Mouse (Mus musculus): ENCODE measurements at regions not wholly inside any gene's neighbourhood (a gene's known extent, or its start where the extent isn't known, plus 50 kb on each side); places are given as distances from the start of the nearest gene placed in this dataset.

DNA sequence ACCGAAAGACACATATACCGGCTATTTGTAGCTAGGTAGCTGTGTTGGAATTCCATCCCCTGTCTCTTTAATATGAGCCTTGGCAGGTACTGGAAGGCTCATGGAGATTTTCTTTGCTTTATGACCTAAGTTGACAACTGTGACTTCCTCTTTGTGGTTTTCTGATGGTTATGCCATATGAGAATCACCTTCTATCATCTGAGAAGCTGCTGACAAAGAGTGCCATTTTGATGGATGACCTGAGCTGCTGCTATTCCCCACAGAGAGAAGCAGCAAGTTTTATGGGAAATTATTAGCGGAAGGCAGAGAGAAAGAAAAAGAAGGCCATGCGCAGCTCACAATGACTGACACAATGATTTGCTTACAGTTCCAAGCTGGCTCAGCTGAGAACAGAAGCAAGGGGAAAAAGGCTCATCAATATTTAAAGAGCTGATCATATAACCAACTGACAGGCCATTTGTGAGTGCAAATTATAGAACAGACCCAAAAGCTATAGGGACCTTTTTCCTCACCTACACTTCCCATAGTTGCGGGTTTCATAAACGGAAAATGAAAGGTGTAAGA lies 1105.1 kb downstream of the Fscb start:
- TF ChIP-seq ETS1 (IDR thresholded peaks at IDR 0.05; ENCODE audit: low read depth, low read length) (peak; percentile 77), POLR2A (IDR thresholded peaks at IDR 0.05; ENCODE audit: control insufficient read depth in 1 of 2, insufficient read depth in 1 of 2, low read depth in 1 of 2, low read length in 2 of 2, poor library complexity in 1 of 2) (no peak), MAFK (IDR thresholded peaks at IDR 0.05; ENCODE audit: borderline replicate concordance, low read depth, low read length) (no peak), KAT2A (conservative IDR thresholded peaks at IDR 0.05; ENCODE audit: low read depth, low read length) (no peak), EP300 (IDR thresholded peaks at IDR 0.05; ENCODE audit: low read depth in 1 of 2, low read length in 2 of 2) (peak; percentile 41 to 76; a peak in 3 of 4 replicates), ZC3H11A (IDR thresholded peaks at IDR 0.05; ENCODE audit: low read depth, low read length) (no peak), NRF1 (IDR thresholded peaks at IDR 0.05; ENCODE audit: insufficient read depth, low read depth, low read length, poor library complexity, severe bottlenecking) (no peak)
